Mouse (Mus musculus): ENCODE measurements around the gene Olfr624.

GRCm38 (mm10) chr7:103712024-103712423 is 41.0 kb upstream of the Olfr624 start:
- TF ChIP-seq CTCF (IDR thresholded peaks at IDR 0.05; ENCODE audit: low read depth) (peak; percentile 50), EP300 (optimal IDR thresholded peaks at IDR 0.05) (no peak)

Data from stomach, postnatal 0 days (tissue).